Mouse (Mus musculus) MEL (cell line): ENCODE measurements around the gene Cnpy2. TPM values are rescaled to one million over a fixed set of nuclear protein-coding genes. Genes with fewer than 3 reads are reported as not detected.
A peak's percentile ranks its signal among the peaks of the same experiment; 100 is the strongest.

Experiments
- DNase-seq: peaks from one replicate; pipeline ENCODE4 v3.0.0; 2011; ENCODE audit warnings: low read depth, low spot score
- H3K27ac ChIP-seq: 2 replicates; pipeline ENCODE4 v1.5.1; 2012; ENCODE audit warnings: low read depth, mild to moderate bottlenecking, control low read depth, low read length, moderate library complexity; ENCODE audit not compliant: control insufficient read depth
- H3K27me3 ChIP-seq, 2 experiments: fragments of 150-350 bp in 1 of 2; sonication (generic) in 1 of 2; 2 replicates each; pipeline ENCODE4 v1.6.1; 2012; ENCODE audit warnings: low read length in 2 of 2, mild to moderate bottlenecking in 2 of 2, improper control_type of control experiment in 1 of 2, moderate library complexity in 1 of 2; ENCODE audit not compliant: insufficient read depth in 2 of 2, control insufficient read depth in 1 of 2
- H3K36me3 ChIP-seq, 2 experiments: 2 replicates each; pipeline ENCODE4 v1.6.1; 2012 to 2014; ENCODE audit warnings: low read length in 2 of 2, improper control_type of control experiment in 1 of 2, inconsistent platforms in 1 of 2, mild to moderate bottlenecking in 1 of 2; ENCODE audit not compliant: insufficient read depth in 2 of 2, control insufficient read depth in 1 of 2
- H3K4me1 ChIP-seq, 2 experiments: fragments of 150-350 bp in 1 of 2; sonication (generic) in 1 of 2; 2 replicates each; pipeline ENCODE4 v1.6.1; 2012; ENCODE audit warnings: low read length in 2 of 2, improper control_type of control experiment in 1 of 2, mild to moderate bottlenecking in 1 of 2; ENCODE audit not compliant: insufficient read depth in 2 of 2, control insufficient read depth in 1 of 2
- H3K4me3 ChIP-seq, 2 experiments: fragments of 150-350 bp in 1 of 2; sonication (generic) in 1 of 2; 2 replicates each; pipeline ENCODE4 v1.5.1; 2012; ENCODE audit warnings: low read depth in 2 of 2, low read length in 2 of 2, mild to moderate bottlenecking in 2 of 2, moderate library complexity in 2 of 2, control low read depth in 1 of 2, improper control_type of control experiment in 1 of 2; ENCODE audit not compliant: control insufficient read depth in 1 of 2, insufficient read depth in 1 of 2
- H3K79me2 ChIP-seq: 2 replicates; pipeline ENCODE4 v1.6.1; 2012; ENCODE audit warnings: mild to moderate bottlenecking, low read length, moderate library complexity; ENCODE audit not compliant: control insufficient read depth, poor library complexity, insufficient read depth
- H3K9ac ChIP-seq: 2 replicates; pipeline ENCODE4 v1.6.1; 2012; ENCODE audit warnings: low read depth, mild to moderate bottlenecking, control low read depth, low read length, moderate library complexity; ENCODE audit not compliant: control insufficient read depth, poor library complexity, severe bottlenecking
- H3K9me3 ChIP-seq: fragments of 150-350 bp; sonication (generic); replicated peaks from 2 replicates; pipeline ENCODE4 v1.6.1; 2012; ENCODE audit warnings: mild to moderate bottlenecking, low read length, improper control_type of control experiment, moderate library complexity; ENCODE audit not compliant: insufficient read depth
- BHLHE40 ChIP-seq: IDR thresholded peaks from 2 replicates; pipeline ENCODE4 v1.6.1; 2012; ENCODE audit warnings: low read depth, mild to moderate bottlenecking, inconsistent platforms, low read length, improper control_type of control experiment, borderline replicate concordance
- CHD1 ChIP-seq: IDR thresholded peaks from 2 replicates; pipeline ENCODE4 v1.6.1; 2012; ENCODE audit warnings: low read depth, mild to moderate bottlenecking, inconsistent platforms, low read length, improper control_type of control experiment
- CHD2 ChIP-seq: IDR thresholded peaks from 2 replicates; pipeline ENCODE4 v1.6.1; 2011; ENCODE audit warnings: low read length, improper control_type of control experiment
- CTCF ChIP-seq, 3 experiments: IDR thresholded peaks in 2 of 3; conservative IDR thresholded peaks in 1 of 3; 2 replicates each; pipeline ENCODE4 v1.5.1; 2011 to 2012; ENCODE audit warnings: low read length in 3 of 3, low read depth in 2 of 3, mild to moderate bottlenecking in 2 of 3, improper control_type of control experiment in 1 of 3, inconsistent platforms in 1 of 3, mixed read lengths in 1 of 3, moderate library complexity in 1 of 3; ENCODE audit not compliant: control insufficient read depth in 1 of 3, insufficient read depth in 1 of 3, poor library complexity in 1 of 3, severe bottlenecking in 1 of 3
- E2F4 ChIP-seq: IDR thresholded peaks from 2 replicates; pipeline ENCODE4 v1.6.1; 2011; ENCODE audit warnings: low read depth, low read length, improper control_type of control experiment, borderline replicate concordance
- ELF1 ChIP-seq: IDR thresholded peaks from 2 replicates; pipeline ENCODE4 v1.6.1; 2014; ENCODE audit warnings: low read depth, mild to moderate bottlenecking, inconsistent platforms, low read length, improper control_type of control experiment, moderate library complexity
- EP300 ChIP-seq, 2 experiments: IDR thresholded peaks; 2 replicates each; pipeline ENCODE4 v1.6.1; 2011; ENCODE audit warnings: improper control_type of control experiment in 2 of 2, low read length in 2 of 2, low read depth in 1 of 2, mild to moderate bottlenecking in 1 of 2
- ETS1 ChIP-seq: IDR thresholded peaks from 2 replicates; pipeline ENCODE4 v1.6.1; 2012; ENCODE audit warnings: low read depth, mild to moderate bottlenecking, inconsistent platforms, low read length, improper control_type of control experiment, moderate library complexity
- GABPA ChIP-seq: IDR thresholded peaks from 2 replicates; pipeline ENCODE4 v1.6.1; 2012; ENCODE audit warnings: low read depth, mild to moderate bottlenecking, inconsistent platforms, low read length, improper control_type of control experiment, moderate library complexity
- GATA1 ChIP-seq: IDR thresholded peaks from 2 replicates; pipeline ENCODE4 v1.6.1; 2011; ENCODE audit warnings: low read depth, low read length, improper control_type of control experiment
- HCFC1 ChIP-seq: IDR thresholded peaks from 2 replicates; pipeline ENCODE4 v1.6.1; 2012; ENCODE audit warnings: low read depth, mild to moderate bottlenecking, inconsistent platforms, low read length, improper control_type of control experiment, moderate library complexity
- JUND ChIP-seq: IDR thresholded peaks from 2 replicates; pipeline ENCODE4 v1.6.1; 2011; ENCODE audit warnings: low read depth, mild to moderate bottlenecking, improper control_type of control experiment, low read length
- KAT2A ChIP-seq: conservative IDR thresholded peaks from 2 replicates; pipeline ENCODE4 v1.6.1; 2012; ENCODE audit warnings: low read depth, low read length, improper control_type of control experiment, inconsistent platforms
- MAFK ChIP-seq: IDR thresholded peaks from 2 replicates; pipeline ENCODE4 v1.6.1; 2011; ENCODE audit warnings: low read depth, mild to moderate bottlenecking, low read length, improper control_type of control experiment, borderline replicate concordance
- MAX ChIP-seq: IDR thresholded peaks from 2 replicates; pipeline ENCODE4 v1.6.1; 2011; ENCODE audit warnings: low read length, improper control_type of control experiment
- MAZ ChIP-seq: IDR thresholded peaks from 2 replicates; pipeline ENCODE4 v1.6.1; 2012; ENCODE audit warnings: low read depth, mild to moderate bottlenecking, inconsistent platforms, low read length, improper control_type of control experiment
- MXI1 ChIP-seq: IDR thresholded peaks from 2 replicates; pipeline ENCODE4 v1.6.1; 2011; ENCODE audit warnings: mild to moderate bottlenecking, low read depth, low read length, improper control_type of control experiment
- MYC ChIP-seq: IDR thresholded peaks from 2 replicates; pipeline ENCODE4 v1.6.1; 2011; ENCODE audit warnings: low read depth, mild to moderate bottlenecking, low read length, improper control_type of control experiment, moderate library complexity
- NELFE ChIP-seq: IDR thresholded peaks from 2 replicates; pipeline ENCODE4 v1.6.1; 2011; ENCODE audit warnings: low read depth, low read length, improper control_type of control experiment
- NRF1 ChIP-seq: IDR thresholded peaks from 2 replicates; pipeline ENCODE4 v1.6.1; 2014; ENCODE audit warnings: low read depth, mild to moderate bottlenecking, inconsistent platforms, low read length, improper control_type of control experiment, moderate library complexity; ENCODE audit not compliant: poor library complexity, insufficient read depth, severe bottlenecking
- POLR2A ChIP-seq, 2 experiments: IDR thresholded peaks; 2 replicates each; pipeline ENCODE4 v1.6.1; 2011 to 2012; ENCODE audit warnings: low read length in 2 of 2, mild to moderate bottlenecking in 2 of 2, control low read depth in 1 of 2, improper control_type of control experiment in 1 of 2, low read depth in 1 of 2, moderate library complexity in 1 of 2; ENCODE audit not compliant: control insufficient read depth in 1 of 2, insufficient read depth in 1 of 2, poor library complexity in 1 of 2
- POLR2AphosphoS2 ChIP-seq: IDR thresholded peaks from 2 replicates; pipeline ENCODE4 v1.6.1; 2011; ENCODE audit warnings: low read length, improper control_type of control experiment
- POLR2AphosphoS5 ChIP-seq: IDR thresholded peaks from 2 replicates; pipeline ENCODE4 v1.6.1; 2012; ENCODE audit warnings: low read depth, borderline replicate concordance, mild to moderate bottlenecking, inconsistent platforms, low read length, moderate library complexity, mixed read lengths
- RCOR1 ChIP-seq: IDR thresholded peaks from 2 replicates; pipeline ENCODE4 v1.6.1; 2012; ENCODE audit warnings: low read depth, mild to moderate bottlenecking, inconsistent platforms, low read length, improper control_type of control experiment
- SIN3A ChIP-seq: IDR thresholded peaks from 2 replicates; pipeline ENCODE4 v1.6.1; 2012; ENCODE audit warnings: low read length, improper control_type of control experiment, inconsistent platforms
- SMC3 ChIP-seq: IDR thresholded peaks from 2 replicates; pipeline ENCODE4 v1.6.1; 2011; ENCODE audit warnings: low read depth, low read length, improper control_type of control experiment
- TAL1 ChIP-seq: IDR thresholded peaks from 2 replicates; pipeline ENCODE4 v1.6.1; 2012; ENCODE audit warnings: mild to moderate bottlenecking, inconsistent platforms, low read length, moderate library complexity, mixed read lengths
- TBP ChIP-seq: IDR thresholded peaks from 2 replicates; pipeline ENCODE4 v1.8.0; 2011; ENCODE audit warnings: low read depth, low read length, improper control_type of control experiment
- TCF12 ChIP-seq: IDR thresholded peaks from 2 replicates; pipeline ENCODE4 v1.6.1; 2014; ENCODE audit warnings: low read depth, mild to moderate bottlenecking, inconsistent platforms, low read length, improper control_type of control experiment, moderate library complexity
- USF1 ChIP-seq: IDR thresholded peaks from 2 replicates; pipeline ENCODE4 v1.6.1; 2014; ENCODE audit warnings: low read depth, mild to moderate bottlenecking, inconsistent platforms, low read length, improper control_type of control experiment, moderate library complexity
- ZC3H11A ChIP-seq: IDR thresholded peaks from 2 replicates; pipeline ENCODE4 v1.6.1; 2012; ENCODE audit warnings: low read depth, mild to moderate bottlenecking, inconsistent platforms, low read length, improper control_type of control experiment
- ZKSCAN1 ChIP-seq: IDR thresholded peaks from 2 replicates; pipeline ENCODE4 v1.6.1; 2012; ENCODE audit warnings: low read depth, mild to moderate bottlenecking, inconsistent platforms, low read length, improper control_type of control experiment, moderate library complexity
- ZMIZ1 ChIP-seq: IDR thresholded peaks from 2 replicates; pipeline ENCODE4 v1.6.1; 2012; ENCODE audit warnings: low read depth, mild to moderate bottlenecking, inconsistent platforms, low read length, improper control_type of control experiment, moderate library complexity
- ZNF384 ChIP-seq: IDR thresholded peaks from 2 replicates; pipeline ENCODE4 v1.6.1; 2012; ENCODE audit warnings: low read depth, mild to moderate bottlenecking, inconsistent platforms, low read length, improper control_type of control experiment
- polyA plus RNA-seq, 2 experiments: library from polyadenylated mRNA; stranded (reverse) in 1 of 2; unstranded in 1 of 2; fragments of >175 nt in 1 of 2; fragments of >200 nt in 1 of 2; gene quantifications; 2 replicates each; pipeline versions ENCODE4 v1.2.1 to v1.2.4; 2012; ENCODE audit warnings: low replicate concordance in 2 of 2, low read depth in 1 of 2; ENCODE audit not compliant: insufficient read length in 2 of 2, insufficient read depth in 1 of 2, missing spikeins in 1 of 2
- total RNA-seq: library from RNA; depleted of rRNA; stranded (reverse); fragments of 300-350 nt; gene quantifications from 2 replicates; pipeline ENCODE4 v1.2.3, GENCODE M21; 2012

Cnpy2 gene
- total and polyA plus RNA-seq, 3 experiments: 98.1 to 107 TPM; not detected in 1

DNA sequence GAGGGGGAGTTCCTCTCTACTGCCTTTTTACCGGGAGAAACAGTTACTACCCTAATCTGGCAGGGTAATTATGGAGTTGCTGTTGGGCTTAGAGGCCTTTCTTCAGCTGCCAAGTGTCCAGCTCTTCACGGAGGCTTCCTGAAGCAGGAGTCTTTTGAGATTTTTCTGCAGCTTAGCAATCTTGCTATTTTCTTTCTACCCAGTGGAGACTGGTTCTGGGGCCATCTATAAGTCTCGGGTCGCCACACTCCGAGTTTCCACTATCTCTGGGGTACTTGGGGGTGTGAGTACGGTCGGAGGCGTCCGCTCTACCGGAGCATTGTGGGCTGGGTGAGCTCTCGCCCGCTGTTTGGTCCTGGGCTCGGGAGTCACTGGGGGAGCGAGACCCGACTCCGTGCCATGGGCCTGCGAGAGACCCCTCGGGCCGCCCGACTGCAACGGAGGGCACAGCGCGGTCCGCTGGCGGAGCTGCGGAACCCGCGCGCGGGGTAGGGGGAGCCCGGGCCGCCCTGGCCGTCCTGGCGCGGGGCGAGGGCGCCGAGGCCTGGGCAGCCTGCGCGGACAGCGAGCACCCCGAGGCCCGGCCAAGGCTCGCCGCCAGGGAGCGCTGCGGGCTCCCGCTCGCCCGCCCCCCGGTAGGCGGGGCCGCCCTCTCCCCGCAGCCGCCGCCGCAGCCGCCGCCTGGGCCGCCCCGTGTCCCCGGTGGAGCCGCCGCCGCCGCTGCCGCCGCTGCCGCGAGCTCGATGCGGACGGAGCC is 54.4 kb downstream of the Cnpy2 start, which contains the start of gene Ankrd52:
Gene Ankrd52 (plus strand): TSS at position 661 of the 757 bp plus-strand sequence.
- TF ChIP-seq ZMIZ1 (peak; percentile 55), ZKSCAN1 (no peak), ZC3H11A (no peak), MAZ (peak; percentile 79; the same call in 1 of the 2 replicates), CHD1 (no peak), POLR2A (IDR thresholded peaks at IDR 0.05; ENCODE audit: control insufficient read depth in 1 of 2, insufficient read depth in 1 of 2, low read depth in 1 of 2, low read length in 2 of 2, poor library complexity in 1 of 2) (peak; percentile 31 to 72), TBP (peak; percentile 79; the same call in 1 of the 2 replicates), JUND (no peak), MAFK (no peak), KAT2A (no peak; the same call in 1 of the 2 replicates), NELFE (peak; percentile 62), USF1 (no peak), SMC3 (peak; percentile 42), GABPA (no peak), POLR2AphosphoS5 (no peak), SIN3A (peak; percentile 60; the same call in 1 of the 2 replicates), CTCF (IDR thresholded peaks at IDR 0.05 in 2 of 3, conservative IDR thresholded peaks at IDR 0.05 in 1 of 3; ENCODE audit: control insufficient read depth in 1 of 3, insufficient read depth in 1 of 3, low read depth in 2 of 3, low read length in 3 of 3, poor library complexity in 1 of 3, severe bottlenecking in 1 of 3) (peak in 2 of 3 experiments; percentile 61 to 83; a peak in 5 of 6 replicates), HCFC1 (peak; percentile 49), NRF1 (no peak), CHD2 (no peak), MXI1 (0 out of 2 replicates have a peak, but pooled peaks have one; percentile 6), TCF12 (no peak), RCOR1 (no peak), ETS1 (no peak), MAX (peak; percentile 43), E2F4 (no peak), GATA1 (no peak), ELF1 (no peak), ZNF384 (no peak), BHLHE40 (peak; percentile 30; the same call in 1 of the 2 replicates), POLR2AphosphoS2 (no peak), TAL1 (no peak), EP300 (IDR thresholded peaks at IDR 0.05; ENCODE audit: low read depth in 1 of 2, low read length in 2 of 2) (0 out of 4 replicates have a peak, but pooled peaks of 1 of the 2 experiments have one; percentile 8), MYC (no peak)
- peak within 1 kb of the TSS; percentile 90 to 99 for H3K4me3 ChIP-seq
- peak; percentile 69 for DNase-seq

More for the DNA sequence above, 54.4 kb downstream of the Cnpy2 start, which contains the start of gene Ankrd52:
- H3K9me3 ChIP-seq: no peaks in the 10 kb centered on the region
- H3K27ac ChIP-seq: peak within 1 kb of the TSS; percentile 59
- peaks cover 0 to 14% of the 10 kb centered on the region in 2 experiments for H3K4me1 ChIP-seq
- H3K27me3 ChIP-seq: no peaks in the 10 kb centered on the region
- peaks cover 22% of the 10 kb centered on the region for H3K79me2 ChIP-seq
- H3K36me3 ChIP-seq: peaks cover 2 to 8% of the 10 kb centered on the region in 2 experiments
- H3K9ac ChIP-seq: peak within 1 kb of the TSS; percentile 97
